Mouse (Mus musculus) ES-E14 (cell line): ENCODE results near the gene Auh. TPM values are rescaled to one million over a fixed set of nuclear protein-coding genes. Genes with fewer than 3 reads are reported as not detected.
A peak's percentile ranks its signal among the peaks of the same experiment; 100 is the strongest.

ENCODE experiments used
- DNase-seq: peaks from one replicate; pipeline ENCODE4 v3.0.0-alpha.2; 2013; ENCODE audit warnings: low read depth, low spot score
- H3K27ac ChIP-seq: 2 replicates; pipeline ENCODE4 v1.5.1; 2012; ENCODE audit warnings: low read depth, mild to moderate bottlenecking, low read length, moderate library complexity, mixed read lengths; ENCODE audit not compliant: poor library complexity, insufficient read depth, severe bottlenecking
- H3K36me3 ChIP-seq: 2 replicates; pipeline ENCODE4 v1.6.1; 2012; ENCODE audit warnings: mild to moderate bottlenecking, low read length, moderate library complexity, mixed read lengths; ENCODE audit not compliant: control insufficient read depth, poor library complexity, insufficient read depth, severe bottlenecking
- H3K4me1 ChIP-seq, 2 experiments: fragments of 150-350 bp in 1 of 2; sonication (generic) in 1 of 2; 2 replicates each; pipeline ENCODE4 v1.6.1; 2012; ENCODE audit warnings: low read length in 2 of 2, mild to moderate bottlenecking in 1 of 2, mixed read lengths in 1 of 2; ENCODE audit not compliant: control insufficient read depth in 2 of 2, insufficient read depth in 2 of 2, poor library complexity in 1 of 2
- H3K4me3 ChIP-seq, 2 experiments: fragments of 150-350 bp in 1 of 2; sonication (generic) in 1 of 2; 2 replicates each; pipeline ENCODE4 v1.5.1; 2012; ENCODE audit warnings: low read length in 2 of 2, low read depth in 1 of 2, mild to moderate bottlenecking in 1 of 2, mixed read lengths in 1 of 2; ENCODE audit not compliant: insufficient read depth in 1 of 2, poor library complexity in 1 of 2, severe bottlenecking in 1 of 2
- H3K9ac ChIP-seq: 2 replicates; pipeline ENCODE4 v1.6.1; 2012; ENCODE audit warnings: low read depth, mild to moderate bottlenecking, low read length, mixed read lengths; ENCODE audit not compliant: poor library complexity, insufficient read depth, severe bottlenecking
- H3K9me3 ChIP-seq: fragments of 150-350 bp; sonication (generic); 2 replicates; pipeline ENCODE4 v1.6.1; 2012; ENCODE audit warnings: low read depth, mild to moderate bottlenecking, low read length; ENCODE audit not compliant: control insufficient read depth, insufficient read depth
- CHD2 ChIP-seq: IDR thresholded peaks from 2 replicates; pipeline ENCODE4 v1.6.1; 2014; ENCODE audit warnings: mild to moderate bottlenecking, low read depth, low read length, inconsistent platforms
- HCFC1 ChIP-seq: IDR thresholded peaks from 2 replicates; pipeline ENCODE4 v1.6.1; 2012; ENCODE audit warnings: low read length, inconsistent platforms, borderline replicate concordance; ENCODE audit not compliant: insufficient read depth
- MAFK ChIP-seq: IDR thresholded peaks from 2 replicates; pipeline ENCODE4 v1.6.1; 2014; ENCODE audit warnings: mild to moderate bottlenecking, low read depth, low read length, inconsistent platforms; ENCODE audit not compliant: insufficient read depth
- ZC3H11A ChIP-seq: IDR thresholded peaks from 2 replicates; pipeline ENCODE4 v1.6.1; 2012; ENCODE audit warnings: low read depth, mild to moderate bottlenecking, inconsistent platforms, low read length, borderline replicate concordance
- ZNF384 ChIP-seq: IDR thresholded peaks from 2 replicates; pipeline ENCODE4 v1.6.1; 2012; ENCODE audit warnings: low read depth, low read length, inconsistent platforms
- in situ Hi-C, 2 experiments: fragments of 600-800 bp; cut with MboI; formaldehyde crosslinking; loops; one replicate each; pipeline ENCODE4 v1.15.1; 2025; ENCODE audit warnings: low sequenced_read_pairs in 2 of 2, inconsistent platforms in 1 of 2; ENCODE audit not compliant: unreplicated experiment in 2 of 2
- total RNA-seq: library from RNA; depleted of rRNA; stranded (reverse); fragments of 300-350 nt; gene quantifications from 2 replicates; pipeline ENCODE4 v1.2.3, GENCODE M21; 2012

Gene Auh
- total RNA-seq, 1 experiment: 14.5 TPM

DNA sequence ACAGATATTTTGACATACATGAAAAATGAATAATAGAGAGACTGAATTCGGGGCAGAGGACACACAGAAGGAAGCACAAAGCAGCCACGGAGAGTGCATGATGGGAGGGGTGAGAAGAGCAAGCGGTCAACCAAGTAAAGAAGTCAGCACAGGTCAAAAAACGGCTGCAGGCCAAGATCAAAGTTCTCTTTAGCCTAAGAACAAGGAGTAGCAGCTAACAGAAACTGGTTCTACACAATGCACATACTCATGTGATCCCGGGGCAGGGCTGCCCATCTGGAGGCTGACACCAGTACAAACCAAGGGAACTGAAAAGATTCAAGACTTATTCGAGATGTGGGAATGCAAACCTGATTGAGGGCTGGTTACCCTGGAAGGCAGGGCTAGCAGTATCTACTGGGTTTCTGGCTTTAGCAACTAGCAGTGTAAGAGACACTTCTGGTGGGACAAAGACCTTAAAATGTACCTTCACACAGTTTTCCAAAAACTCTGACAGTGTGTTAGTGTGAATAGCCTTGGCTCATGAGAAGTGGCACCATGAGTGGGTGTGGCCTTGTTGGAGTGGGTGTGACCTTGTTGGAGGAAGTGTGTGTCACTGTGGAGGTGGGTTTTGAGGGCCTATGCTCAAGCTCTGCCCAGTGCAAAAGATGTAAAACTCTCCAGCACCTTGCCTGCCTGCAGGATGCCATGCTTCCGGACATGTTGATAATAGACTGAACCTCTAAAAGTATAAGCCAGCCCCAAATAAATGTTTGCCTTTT lies 8.2 kb downstream of the Auh start:
- Histone ChIP-seq H3K27ac (no peak overlapping the region), H3K9ac (no peak overlapping the region), H3K4me3 (no peak overlapping the region), H3K9me3 (no peaks in the 10 kb centered on the region), H3K4me1 (peaks cover 0 to 5% of the 10 kb centered on the region in 2 experiments; a peak in 1 of 4 replicates), H3K36me3 (no peaks in the 10 kb centered on the region; the same call in 1 of the 2 replicates)
- in situ Hi-C loops: no loop called here
- TF ChIP-seq MAFK: no peak
- TF ChIP-seq CHD2: no peak
- no peak for TF ChIP-seq ZNF384
- no peak for TF ChIP-seq ZC3H11A
- TF ChIP-seq HCFC1: no peak
- peak; percentile 7 for DNase-seq

DNA sequence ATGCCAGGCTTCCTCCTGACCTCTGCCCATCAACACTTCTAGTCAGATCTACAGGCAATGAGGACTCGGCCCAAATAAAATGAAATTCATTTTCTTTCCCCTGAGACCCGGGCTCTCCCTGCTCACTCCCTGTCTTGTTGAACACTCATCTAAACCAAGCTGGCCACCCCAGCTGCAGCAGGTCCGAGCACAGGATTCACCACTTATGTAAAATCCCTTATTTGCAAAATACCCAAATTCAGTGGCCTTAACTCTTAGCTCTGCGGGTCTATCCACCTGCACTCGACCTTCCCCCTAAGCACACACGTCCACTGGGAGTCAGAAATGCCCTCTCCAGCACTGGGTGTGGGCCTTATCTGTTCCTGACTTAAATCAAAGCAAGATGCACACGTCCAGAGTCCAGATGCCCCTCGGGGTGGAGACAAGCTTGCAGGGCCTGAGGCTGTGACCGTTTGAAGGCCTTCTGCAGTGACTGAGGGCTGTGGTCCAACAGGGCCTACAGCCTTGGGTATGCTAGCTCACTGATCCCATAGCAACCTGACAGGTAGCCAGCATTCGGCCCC lies 9.6 kb downstream of the Auh start:
- Histone ChIP-seq H3K4me1 (peaks cover 3 to 6% of the 10 kb centered on the region in 2 experiments; a peak in 1 of 4 replicates), H3K9ac (no peak overlapping the region), H3K4me3 (no peak overlapping the region), H3K27ac (no peak overlapping the region), H3K9me3 (no peaks in the 10 kb centered on the region), H3K36me3 (no peaks in the 10 kb centered on the region; the same call in 1 of the 2 replicates)
- no peak for TF ChIP-seq MAFK
- TF ChIP-seq ZC3H11A: no peak
- TF ChIP-seq HCFC1: no peak
- in situ Hi-C loops: no loop called here
- no peak for DNase-seq

DNA sequence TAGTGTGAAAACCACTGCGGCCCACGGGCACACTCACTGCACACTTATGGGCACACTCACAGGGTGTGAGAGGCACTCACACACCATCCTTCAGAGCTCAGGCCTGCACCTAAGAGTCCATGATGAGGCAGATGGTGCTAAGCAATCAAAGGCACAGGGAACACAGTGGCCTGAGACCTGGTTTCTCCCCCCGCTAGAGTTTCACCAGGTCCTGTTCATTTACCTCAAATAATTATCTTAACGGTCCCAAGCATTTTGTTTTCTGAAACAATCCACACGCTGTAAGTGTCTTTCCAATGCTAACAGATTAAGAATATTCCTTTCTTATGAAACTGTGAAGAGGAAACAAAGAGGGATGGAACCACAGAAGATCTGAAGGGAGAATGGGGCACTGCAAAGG lies 11.1 kb downstream of the Auh start:
- in situ Hi-C loops: no loop called here
- H3K27ac ChIP-seq: no peak overlapping the region
- no peaks in the 10 kb centered on the region; the same call in 1 of the 2 replicates for H3K36me3 ChIP-seq
- no peaks in the 10 kb centered on the region for H3K9me3 ChIP-seq
- no peak overlapping the region for H3K4me3 ChIP-seq
- TF ChIP-seq ZNF384 (no peak), HCFC1 (no peak), ZC3H11A (no peak), MAFK (no peak), CHD2 (no peak)
- no peak overlapping the region for H3K9ac ChIP-seq
- no peak for DNase-seq
- peaks cover 3 to 6% of the 10 kb centered on the region in 2 experiments; a peak in 1 of 4 replicates for H3K4me1 ChIP-seq

DNA sequence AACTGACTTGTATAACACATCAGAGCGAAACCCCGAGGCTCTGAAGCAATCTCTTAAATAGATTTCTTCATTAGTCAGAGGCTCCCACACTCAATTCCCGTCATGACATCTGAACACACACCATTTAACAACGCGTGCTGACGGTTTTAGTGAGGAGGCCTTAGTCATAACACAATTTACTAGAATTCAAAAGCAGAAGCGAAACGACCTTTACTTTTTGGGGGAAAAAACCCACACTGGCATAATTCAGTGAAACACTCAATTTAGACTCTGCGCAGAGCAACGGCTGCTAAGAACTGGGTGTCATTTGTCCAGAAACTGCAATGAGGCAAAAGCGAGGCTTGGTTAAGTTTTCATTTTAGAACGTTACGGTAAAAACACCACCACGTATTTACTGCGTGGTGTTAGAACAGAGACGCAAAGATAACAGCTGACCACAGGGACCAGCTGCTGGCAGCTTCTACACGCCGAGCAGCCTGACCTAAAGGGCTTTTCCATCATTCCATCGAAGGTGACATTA lies 14.8 kb downstream of the Auh start:
- in situ Hi-C loops: no loop called here
- Histone ChIP-seq H3K36me3 (no peaks in the 10 kb centered on the region; the same call in 1 of the 2 replicates), H3K4me3 (no peak overlapping the region), H3K9ac (no peak overlapping the region), H3K4me1 (peaks cover 5 to 12% of the 10 kb centered on the region in 2 experiments; a peak in 3 of 4 replicates), H3K9me3 (no peaks in the 10 kb centered on the region), H3K27ac (no peak overlapping the region)
- DNase-seq: no peak
- TF ChIP-seq CHD2 (no peak), ZNF384 (no peak), HCFC1 (no peak), MAFK (no peak), ZC3H11A (no peak)
